Mouse (Mus musculus): Measurements from ENCODE around the gene Psmc1.

DNA sequence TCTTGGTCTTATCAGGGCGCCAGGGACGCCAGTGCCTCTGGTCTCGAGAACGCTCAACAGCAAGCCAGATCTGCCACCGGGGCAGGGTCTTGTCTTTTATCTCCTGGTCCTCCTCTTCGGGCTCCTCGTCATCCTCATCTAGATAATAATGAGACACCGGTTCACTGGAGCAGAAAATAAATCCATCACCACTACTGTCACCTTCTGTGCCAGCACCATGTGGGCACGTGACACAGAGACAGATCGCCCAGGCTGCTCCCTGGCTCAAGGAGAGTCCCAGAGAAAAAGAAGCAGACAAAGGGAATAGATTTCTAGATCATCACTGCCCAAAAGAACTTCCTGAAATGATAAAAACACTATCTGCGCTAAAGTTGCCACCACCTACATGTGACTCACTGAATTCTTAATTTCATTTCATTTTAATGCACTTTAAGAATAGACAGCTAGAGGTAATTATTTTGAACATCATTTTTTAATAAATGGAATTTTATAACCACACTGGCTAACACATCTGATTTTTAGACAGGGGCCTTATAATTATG lies 24.5 kb downstream of the Psmc1 start:
- TF ChIP-seq CTCF (IDR thresholded peaks at IDR 0.05): no peak
- TF ChIP-seq EP300 (IDR thresholded peaks at IDR 0.05): no peak
